Mouse (Mus musculus) embryonic facial prominence, embryonic 10.5 days (tissue): ENCODE data around the gene Sox15. TPM values are rescaled to one million over a fixed set of nuclear protein-coding genes. Genes with fewer than 3 reads are reported as not detected.
A peak's percentile ranks its signal among the peaks of the same experiment; 100 is the strongest.

ENCODE experiments used
- DNase-seq: peaks from one replicate; pipeline ENCODE4 v3.0.0-alpha.2; 2017; ENCODE audit warnings: low spot score
- H3K27ac ChIP-seq: fragments of 300-500 bp; sonication (generic); replicated peaks from 2 replicates; pipeline ENCODE4 v1.5.1; 2016; ENCODE audit warnings: mild to moderate bottlenecking
- H3K27me3 ChIP-seq: fragments of 300-500 bp; sonication (generic); replicated peaks from 2 replicates; pipeline ENCODE4 v1.6.1; 2016; ENCODE audit warnings: low read depth, mild to moderate bottlenecking; ENCODE audit not compliant: poor library complexity, severe bottlenecking
- H3K36me3 ChIP-seq: fragments of 300-500 bp; sonication (generic); replicated peaks from 2 replicates; pipeline ENCODE4 v1.6.1; 2016; ENCODE audit warnings: mild to moderate bottlenecking, moderate library complexity
- H3K4me1 ChIP-seq: fragments of 300-500 bp; sonication (generic); 2 replicates; pipeline ENCODE4 v1.6.1; 2016
- H3K4me3 ChIP-seq: fragments of 300-500 bp; sonication (generic); 2 replicates; pipeline ENCODE4 v1.5.1; 2016; ENCODE audit warnings: mild to moderate bottlenecking, moderate library complexity
- H3K9me3 ChIP-seq: fragments of 300-500 bp; sonication (generic); 2 replicates; pipeline ENCODE4 v1.6.1; 2016; ENCODE audit warnings: mild to moderate bottlenecking
- WGBS: fragments of 180-500 bp; shearing (Covaris S2); methylation state at CpG from one replicate; pipeline ENCODE4 v1.1.7; 2016; 5-methylcytosine and 5-hydroxymethylcytosine counted together
- polyA plus RNA-seq: library from polyadenylated mRNA; unstranded; fragments of >200 nt; fragmentation: Nextera tagmentation; extraction: Ambion mirVana; gene quantifications from 2 replicates; pipeline ENCODE4 v1.2.1, GENCODE M21; 2016

Gene Sox15
- polyA plus RNA-seq, 1 experiment from 2014 or later, result 0.17 TPM

GRCm38 (mm10) chr11:69670786-69671725, 15.9 kb downstream of the Sox15 start:
- DNase-seq, result peak; percentile 96
- no peaks in the 10 kb centered on the region for H3K27me3 ChIP-seq
- H3K27ac ChIP-seq, result peak overlapping the region; percentile 98
- 1% methylated on average over 61 of the region's 61 CpGs for WGBS
- H3K36me3 ChIP-seq, result peaks cover 86% of the 10 kb centered on the region
- H3K4me1 ChIP-seq, result peaks cover 32% of the 10 kb centered on the region
- H3K9me3 ChIP-seq, result no peaks in the 10 kb centered on the region
- H3K4me3 ChIP-seq, result peak overlapping the region; percentile 93

- H3K4me3 ChIP-seq, result peak overlapping the region; percentile 93
- H3K27me3 ChIP-seq, result no peaks in the 10 kb centered on the region
- H3K9me3 ChIP-seq, result no peaks in the 10 kb centered on the region
- DNase-seq, result no peak
- peaks cover 32% of the 10 kb centered on the region for H3K4me1 ChIP-seq
- peaks cover 86% of the 10 kb centered on the region for H3K36me3 ChIP-seq
- under 1% methylated on average over 43 of the region's 43 CpGs for WGBS
- H3K27ac ChIP-seq, result peak overlapping the region; percentile 98
These were observed 16.6 kb downstream of the Sox15 start for GRCm38 (mm10) chr11:69671726-69672124.

DNA sequence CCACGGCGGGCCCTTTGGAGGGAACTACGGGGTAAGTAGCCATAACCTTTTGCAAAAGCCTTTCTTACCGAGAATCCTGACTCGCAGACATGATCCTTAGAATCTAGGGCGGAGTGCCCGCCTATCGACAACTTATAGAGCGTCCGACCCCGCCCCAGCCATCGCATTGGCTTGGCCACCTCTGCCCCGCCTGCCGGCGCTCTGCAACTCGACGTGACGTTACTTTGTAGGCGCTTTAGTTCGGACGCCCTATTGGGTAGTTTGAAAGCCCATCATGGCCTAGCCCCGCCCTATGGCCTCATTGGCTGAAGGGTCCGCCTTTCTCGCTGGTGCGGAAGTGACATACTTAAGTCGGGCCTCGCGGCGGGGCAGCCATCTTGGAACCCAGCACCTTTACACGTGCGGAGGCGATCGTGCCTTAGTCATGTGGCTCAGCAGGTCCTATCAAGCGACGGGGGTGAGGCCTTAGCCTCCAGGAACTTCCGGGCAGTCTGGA, 17.1 kb downstream of the Sox15 start, which contains the start of gene Eif4a1:
TSS of gene Eif4a1 (minus strand) at position 213 of the 496 bp plus-strand sequence.
- peaks cover 32% of the 10 kb centered on the region for H3K4me1 ChIP-seq
- H3K27me3 ChIP-seq, result no peaks in the 10 kb centered on the region
- H3K27ac ChIP-seq, result peak within 1 kb of the TSS; percentile 98
- H3K9me3 ChIP-seq, result no peaks in the 10 kb centered on the region
- H3K4me3 ChIP-seq, result peak within 1 kb of the TSS; percentile 93
- H3K36me3 ChIP-seq, result peaks cover 88% of the 10 kb centered on the region
- peak; percentile 99 for DNase-seq
- under 1% methylated on average over 36 of the region's 36 CpGs for WGBS

DNA sequence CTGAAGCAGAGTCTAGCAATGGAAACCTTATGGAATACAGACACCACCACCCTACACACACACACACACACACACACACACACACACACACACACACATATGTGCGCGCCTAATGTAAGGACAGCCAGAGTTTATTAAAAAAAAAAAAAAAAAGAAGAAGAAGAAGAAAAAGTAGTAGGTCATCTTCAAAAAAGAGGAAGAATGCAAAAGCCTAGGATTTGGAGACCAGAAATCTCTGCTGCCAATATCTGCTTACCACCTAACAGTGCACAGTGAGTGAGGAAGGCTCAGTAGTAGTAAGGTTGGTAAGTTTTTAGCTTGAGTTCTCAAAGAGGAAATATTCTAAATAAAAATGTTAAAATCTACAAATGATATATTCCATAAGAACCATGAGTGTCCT, 24.0 kb downstream of the Sox15 start:
- Histone ChIP-seq H3K27ac (no peak overlapping the region), H3K27me3 (0 out of 2 replicates have a peak, but pooled peaks cover 2% of the 10 kb centered on the region), H3K4me3 (no peak overlapping the region; the same call in 1 of the 2 replicates), H3K36me3 (peaks cover 65% of the 10 kb centered on the region), H3K9me3 (no peaks in the 10 kb centered on the region), H3K4me1 (peaks cover 41% of the 10 kb centered on the region)
- no peak for DNase-seq
- WGBS, result 96% methylated on average over 2 of the region's 2 CpGs

- Histone ChIP-seq H3K9me3 (no peaks in the 10 kb centered on the region), H3K27me3 (0 out of 2 replicates have a peak, but pooled peaks cover 10% of the 10 kb centered on the region), H3K27ac (no peak overlapping the region), H3K4me3 (peak overlapping the region; percentile 81), H3K36me3 (peaks cover 53% of the 10 kb centered on the region), H3K4me1 (peaks cover 43% of the 10 kb centered on the region)
- 93% methylated on average over 30 of the region's 30 CpGs for WGBS
- no peak for DNase-seq
These were observed 25.2 kb downstream of the Sox15 start for GRCm38 (mm10) chr11:69680136-69680855.

DNA sequence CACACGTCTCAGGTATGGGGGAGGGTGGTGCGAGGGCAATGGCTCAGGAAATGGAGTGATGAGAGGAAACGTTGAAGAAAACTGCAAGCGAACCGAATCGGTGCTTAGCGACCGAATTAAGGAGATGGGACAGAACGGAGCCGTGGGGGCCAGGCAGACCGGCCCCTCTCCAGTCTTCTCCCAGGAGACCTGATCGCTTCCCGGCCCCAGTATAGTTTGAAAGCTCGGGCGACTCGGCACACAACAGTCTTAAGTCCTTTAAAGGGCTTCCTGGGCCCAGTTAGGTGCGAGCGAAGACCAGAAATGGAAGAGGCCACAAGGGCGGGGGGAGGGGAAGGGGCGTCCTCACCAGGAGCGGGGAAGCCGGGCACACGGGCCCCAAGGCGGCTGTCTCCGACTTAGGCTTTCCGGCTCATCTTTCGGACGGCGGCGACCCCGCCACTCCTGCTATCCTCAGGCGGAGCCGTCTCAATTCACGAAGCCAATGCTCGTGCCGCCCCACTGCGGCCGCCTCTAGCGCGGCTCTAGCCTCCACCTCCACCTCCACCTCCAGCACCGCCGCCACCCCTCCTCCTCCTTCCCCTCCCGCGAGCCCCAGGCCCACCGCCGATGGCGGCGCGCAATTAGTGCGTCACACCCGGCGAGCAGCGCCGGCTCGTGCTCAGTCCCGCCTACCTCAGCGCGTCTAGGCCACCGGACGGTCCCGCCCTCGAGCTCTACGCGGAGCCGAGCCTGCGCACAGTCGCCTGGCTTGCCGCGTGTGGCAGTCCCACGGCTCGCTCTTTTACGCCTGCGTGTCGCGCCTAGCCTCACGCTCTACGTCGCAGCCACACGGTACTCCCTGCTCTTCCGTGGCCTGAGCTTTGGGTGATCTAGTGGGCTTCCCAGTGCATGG, 26.4 kb downstream of the Sox15 start, which contains the start of gene Senp3:
TSS of gene Senp3 (minus strand) at position 771 of the 895 bp plus-strand sequence.
- Histone ChIP-seq H3K4me1 (peaks cover 51% of the 10 kb centered on the region), H3K9me3 (no peaks in the 10 kb centered on the region), H3K27me3 (peaks cover 18% of the 10 kb centered on the region; the same call in 1 of the 2 replicates), H3K4me3 (peak within 1 kb of the TSS; percentile 81), H3K27ac (peak within 1 kb of the TSS; percentile 94), H3K36me3 (peaks cover 41% of the 10 kb centered on the region)
- under 1% methylated on average over 80 of the region's 80 CpGs for WGBS
- peak; percentile 99 for DNase-seq

GRCm38 (mm10) chr11:69682209-69682839, 27.2 kb downstream of the Sox15 start:
- Histone ChIP-seq H3K27me3 (peaks cover 21% of the 10 kb centered on the region; the same call in 1 of the 2 replicates), H3K9me3 (no peaks in the 10 kb centered on the region), H3K4me3 (peak overlapping the region; percentile 81), H3K4me1 (peaks cover 55% of the 10 kb centered on the region), H3K27ac (peak overlapping the region; percentile 94), H3K36me3 (peaks cover 33% of the 10 kb centered on the region)
- DNase-seq, result no peak
- 28% methylated on average over 24 of the region's 24 CpGs for WGBS

DNA sequence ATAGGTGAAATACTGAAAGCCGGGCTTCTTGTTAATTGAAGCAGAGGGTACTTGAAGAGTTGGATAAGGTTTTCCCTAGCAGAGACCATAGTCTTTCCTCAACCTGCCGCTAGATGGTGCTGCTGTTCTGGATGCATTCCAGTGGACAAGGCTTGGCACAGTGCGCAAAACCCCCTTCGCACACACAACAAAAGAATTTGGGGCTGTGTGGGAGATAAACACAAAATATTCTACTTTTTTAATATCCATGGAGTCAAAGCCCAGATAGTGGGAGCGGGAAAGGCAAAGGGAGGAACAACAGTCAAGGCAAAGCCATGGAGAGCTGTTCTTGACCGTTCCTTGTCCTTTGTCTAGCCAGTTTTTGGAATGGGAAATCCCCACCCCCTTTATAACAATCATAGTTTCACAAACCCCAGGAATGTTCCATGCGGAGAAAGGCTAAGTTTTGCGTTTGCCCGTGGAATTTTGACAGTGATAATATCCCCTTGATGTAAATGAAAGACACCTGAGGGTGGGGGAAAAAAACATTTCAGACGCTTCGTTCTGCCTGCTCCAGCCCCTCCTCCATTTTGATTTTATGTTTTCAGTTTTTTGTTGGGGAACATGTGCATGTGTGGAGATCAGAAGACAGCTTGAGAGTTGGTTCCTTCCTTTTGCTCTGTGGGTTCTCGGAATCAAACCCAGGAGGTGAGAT, 27.9 kb downstream of the Sox15 start:
- WGBS, result 26% methylated on average over 12 of the region's 12 CpGs
- Histone ChIP-seq H3K27ac (peak overlapping the region; percentile 94), H3K27me3 (peaks cover 22% of the 10 kb centered on the region; the same call in 1 of the 2 replicates), H3K9me3 (no peaks in the 10 kb centered on the region), H3K36me3 (peaks cover 26% of the 10 kb centered on the region), H3K4me1 (peaks cover 55% of the 10 kb centered on the region), H3K4me3 (peak overlapping the region; percentile 81)
- peak; percentile 91 for DNase-seq

DNA sequence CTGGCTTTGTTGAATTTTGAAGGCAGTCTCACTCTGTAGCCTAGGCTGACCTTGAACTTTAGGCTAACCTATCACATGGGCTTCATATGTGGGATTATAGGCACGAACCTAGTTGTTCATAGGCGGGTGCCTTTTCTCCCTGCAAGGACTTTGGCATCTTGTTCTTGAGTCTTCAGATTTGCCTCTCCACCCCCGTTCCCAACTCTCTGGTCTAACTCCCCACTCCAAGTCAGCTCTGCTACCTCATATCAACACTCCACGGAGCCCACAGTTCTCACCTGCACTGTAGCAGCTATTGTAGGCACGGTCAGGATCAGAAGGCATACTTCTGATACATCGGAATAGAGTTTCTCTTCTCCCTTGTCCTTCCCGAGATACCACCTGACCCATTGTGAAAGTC, 28.5 kb downstream of the Sox15 start:
- no peaks in the 10 kb centered on the region for H3K9me3 ChIP-seq
- H3K4me3 ChIP-seq, result peak overlapping the region; percentile 81; the same call in 1 of the 2 replicates
- peaks cover 22% of the 10 kb centered on the region; the same call in 1 of the 2 replicates for H3K27me3 ChIP-seq
- H3K4me1 ChIP-seq, result peaks cover 55% of the 10 kb centered on the region
- DNase-seq, result no peak
- 80% methylated on average over 7 of the region's 7 CpGs for WGBS
- peak overlapping the region; percentile 94 for H3K27ac ChIP-seq
- peaks cover 20% of the 10 kb centered on the region for H3K36me3 ChIP-seq

DNA sequence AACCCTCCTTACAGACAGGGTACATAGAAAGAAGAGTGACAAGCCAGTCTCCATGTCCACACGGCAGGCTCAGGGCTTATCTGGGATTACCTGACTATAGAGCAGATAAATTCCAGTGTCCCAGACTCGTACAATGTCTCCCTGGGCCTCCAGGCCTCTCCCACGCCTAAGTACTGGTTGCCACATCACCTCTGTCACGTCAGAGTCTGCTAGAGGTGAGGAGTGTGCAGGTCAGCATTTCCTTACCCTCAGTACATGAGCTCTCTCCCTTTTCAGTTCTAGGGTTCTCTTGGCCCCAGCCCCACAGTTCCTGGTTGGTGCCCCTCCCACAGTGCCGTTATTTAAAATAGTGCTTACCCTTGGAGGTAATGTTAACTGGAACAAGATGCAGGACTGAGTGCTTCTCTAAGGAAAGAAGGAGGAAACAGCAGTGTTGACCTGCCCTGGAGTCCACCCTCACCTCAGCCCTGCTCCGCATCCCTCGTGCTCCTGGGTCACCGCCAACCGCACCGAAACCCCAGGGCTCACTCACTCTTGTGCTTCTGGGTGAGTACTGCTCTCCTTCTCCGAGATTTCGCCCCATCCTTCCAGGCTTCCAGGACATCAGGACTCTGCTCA, 29.1 kb downstream of the Sox15 start:
- WGBS, result 77% methylated on average over 12 of the region's 12 CpGs
- Histone ChIP-seq H3K4me3 (no peak overlapping the region), H3K4me1 (peaks cover 54% of the 10 kb centered on the region), H3K9me3 (no peaks in the 10 kb centered on the region), H3K36me3 (peaks cover 14% of the 10 kb centered on the region), H3K27me3 (peaks cover 22% of the 10 kb centered on the region; the same call in 1 of the 2 replicates), H3K27ac (peak overlapping the region; percentile 94)
- no peak for DNase-seq
